Mouse (Mus musculus) cerebellum, adult 8-10 months (tissue): Measurements from ENCODE around the gene Flt1.
"Not testable (repeated sequence)": the region's sequence is repeated elsewhere in the genome, so short reads cannot be mapped to it uniquely, and the experiment has no call there.

ENCODE experiments used
- DNase-seq: peaks from one replicate; pipeline ENCODE4 v3.0.0; 2022

The Flt1 gene

GRCm38 (mm10) chr5:147659909-147660308 lies 65.9 kb downstream of the Flt1 start:
- DNase-seq: no peak

GRCm38 (mm10) chr5:147657882-147658855 lies 67.6 kb downstream of the Flt1 start:
- no peak for DNase-seq

GRCm38 (mm10) chr5:147655761-147656160 lies 70.0 kb downstream of the Flt1 start:
- no peak for DNase-seq

GRCm38 (mm10) chr5:147651233-147651632 lies 74.6 kb downstream of the Flt1 start:
- no peak for DNase-seq

- DNase-seq: no peak
These were observed 79.4 kb downstream of the Flt1 start for GRCm38 (mm10) chr5:147646351-147646929.

- DNase-seq: no peak
These were observed 80.7 kb downstream of the Flt1 start for GRCm38 (mm10) chr5:147645001-147645645.

- DNase-seq: no peak
These were observed 84.4 kb downstream of the Flt1 start for GRCm38 (mm10) chr5:147641452-147641851.

GRCm38 (mm10) chr5:147639940-147640339 lies 85.9 kb downstream of the Flt1 start:
- no peak for DNase-seq

- DNase-seq: no peak
These were observed 89.1 kb downstream of the Flt1 start for GRCm38 (mm10) chr5:147636676-147637075.

GRCm38 (mm10) chr5:147635883-147636282 lies 89.9 kb downstream of the Flt1 start:
- DNase-seq: no peak

- no peak for DNase-seq
These were observed 91.8 kb downstream of the Flt1 start for GRCm38 (mm10) chr5:147634016-147634415.

- DNase-seq: no peak
These were observed 93.1 kb downstream of the Flt1 start for GRCm38 (mm10) chr5:147632716-147633115.

- DNase-seq: no peak
These were observed 95.2 kb downstream of the Flt1 start for GRCm38 (mm10) chr5:147630426-147631290.

- no peak for DNase-seq
These were observed 98.9 kb downstream of the Flt1 start for GRCm38 (mm10) chr5:147626944-147627343.

GRCm38 (mm10) chr5:147623747-147624146 lies 102.1 kb downstream of the Flt1 start:
- DNase-seq: no peak

GRCm38 (mm10) chr5:147620178-147620577 lies 105.6 kb downstream of the Flt1 start:
- no peak for DNase-seq

GRCm38 (mm10) chr5:147618243-147618642 lies 107.6 kb downstream of the Flt1 start:
- DNase-seq: no peak

- no peak for DNase-seq
These were observed 109.4 kb downstream of the Flt1 start for GRCm38 (mm10) chr5:147616450-147616849.

- DNase-seq: no peak
These were observed 111.2 kb downstream of the Flt1 start for GRCm38 (mm10) chr5:147614659-147615058.

GRCm38 (mm10) chr5:147611348-147611747 lies 114.5 kb downstream of the Flt1 start:
- not testable (repeated sequence) for DNase-seq

- DNase-seq: no peak
These were observed 118.4 kb downstream of the Flt1 start for GRCm38 (mm10) chr5:147607256-147607975.

- DNase-seq: no peak
These were observed 119.1 kb downstream of the Flt1 start for GRCm38 (mm10) chr5:147606751-147607150.
